Mouse (Mus musculus): ENCODE data around the gene Usp7. TPM values are rescaled to one million over a fixed set of nuclear protein-coding genes. Genes with fewer than 3 reads are reported as not detected.
A peak's percentile ranks its signal among the peaks of the same experiment; 100 is the strongest.
"Not testable (repeated sequence)": the region's sequence is repeated elsewhere in the genome, so short reads cannot be mapped to it uniquely, and the experiment has no call there.

The Usp7 gene
- polyA plus RNA-seq, 1 experiment from 2014 or later: 15.8 TPM

GRCm38 (mm10) chr16:8780187-8780586, 11.9 kb downstream of the Usp7 start:
- H3K9ac ChIP-seq (replicated peaks): no peak overlapping the region; the same call in 1 of the 2 replicates
- H3K9me3 ChIP-seq (ENCODE audit: low read length): no peaks in the 10 kb centered on the region
- no peaks in the 10 kb centered on the region for H3K36me3 ChIP-seq (replicated peaks; ENCODE audit: insufficient read depth, low read length)
- no peak overlapping the region for H3K4me2 ChIP-seq (ENCODE audit: low read depth, low read length)
- no peak overlapping the region for H3K27ac ChIP-seq (ENCODE audit: low read depth)
- H3K4me1 ChIP-seq (ENCODE audit: insufficient read depth): peaks cover 10% of the 10 kb centered on the region; the same call in 1 of the 2 replicates
- DNase-seq (no peak), ATAC-seq (no peak)
- H3K4me3 ChIP-seq (ENCODE audit: low read depth, low read length): no peak overlapping the region
- 54% methylated on average over 3 of the region's 3 CpGs for WGBS (ENCODE audit: insufficient replicate concordance)
- H3K27me3 ChIP-seq (ENCODE audit: insufficient read depth, low read length): no peaks in the 10 kb centered on the region
- TF ChIP-seq CTCF (IDR thresholded peaks at IDR 0.05; ENCODE audit: low read depth) (no peak), EP300 (IDR thresholded peaks at IDR 0.05; ENCODE audit: low read depth) (no peak)

- Histone ChIP-seq H3K36me3 (replicated peaks; ENCODE audit: insufficient read depth, low read length) (no peaks in the 10 kb centered on the region), H3K9me3 (ENCODE audit: low read length) (no peaks in the 10 kb centered on the region), H3K9ac (replicated peaks) (no peak overlapping the region), H3K4me1 (ENCODE audit: insufficient read depth) (peaks cover 10% of the 10 kb centered on the region; the same call in 1 of the 2 replicates), H3K4me2 (ENCODE audit: low read depth, low read length) (no peak overlapping the region), H3K27ac (ENCODE audit: low read depth) (no peak overlapping the region), H3K27me3 (ENCODE audit: insufficient read depth, low read length) (no peaks in the 10 kb centered on the region), H3K4me3 (ENCODE audit: low read depth, low read length) (no peak overlapping the region)
- ATAC-seq (no peak), DNase-seq (no peak)
- TF ChIP-seq EP300 (IDR thresholded peaks at IDR 0.05; ENCODE audit: low read depth) (no peak), CTCF (IDR thresholded peaks at IDR 0.05; ENCODE audit: low read depth) (no peak)
Observed at GRCm38 (mm10) chr16:8778697-8779096, 13.4 kb downstream of the Usp7 start.

GRCm38 (mm10) chr16:8777202-8777601, 14.9 kb downstream of the Usp7 start:
- no peak overlapping the region for H3K9ac ChIP-seq (replicated peaks)

GRCm38 (mm10) chr16:8776634-8777033, 15.5 kb downstream of the Usp7 start:
- TF ChIP-seq CTCF (IDR thresholded peaks at IDR 0.05; ENCODE audit: low read depth): no peak
- peaks cover 10% of the 10 kb centered on the region; the same call in 1 of the 2 replicates for H3K4me1 ChIP-seq (ENCODE audit: insufficient read depth)
- no peak overlapping the region for H3K4me2 ChIP-seq (ENCODE audit: low read depth, low read length)
- H3K36me3 ChIP-seq (replicated peaks; ENCODE audit: insufficient read depth, low read length): no peaks in the 10 kb centered on the region
- H3K27me3 ChIP-seq (ENCODE audit: insufficient read depth, low read length): no peaks in the 10 kb centered on the region
- no peak for DNase-seq
- no peak overlapping the region for H3K27ac ChIP-seq (ENCODE audit: low read depth)
- H3K9me3 ChIP-seq (ENCODE audit: low read length): no peaks in the 10 kb centered on the region
- H3K4me3 ChIP-seq (ENCODE audit: low read depth, low read length): no peak overlapping the region
- H3K9ac ChIP-seq (replicated peaks): no peak overlapping the region
- WGBS (ENCODE audit: insufficient replicate concordance): 80% methylated on average over 11 of the region's 11 CpGs
- ATAC-seq: no peak

More at GRCm38 (mm10) chr16:8777202-8777601, 14.9 kb downstream of the Usp7 start:
- Histone ChIP-seq H3K4me1 (ENCODE audit: insufficient read depth) (peaks cover 10% of the 10 kb centered on the region; the same call in 1 of the 2 replicates), H3K4me2 (ENCODE audit: low read depth, low read length) (no peak overlapping the region), H3K4me3 (ENCODE audit: low read depth, low read length) (no peak overlapping the region), H3K9me3 (ENCODE audit: low read length) (no peaks in the 10 kb centered on the region), H3K36me3 (replicated peaks; ENCODE audit: insufficient read depth, low read length) (no peaks in the 10 kb centered on the region), H3K27ac (ENCODE audit: low read depth) (no peak overlapping the region), H3K27me3 (ENCODE audit: insufficient read depth, low read length) (no peaks in the 10 kb centered on the region)
- DNase-seq (no peak), ATAC-seq (no peak)
- TF ChIP-seq CTCF (IDR thresholded peaks at IDR 0.05; ENCODE audit: low read depth) (no peak), EP300 (IDR thresholded peaks at IDR 0.05; ENCODE audit: low read depth) (no peak)
- WGBS (ENCODE audit: insufficient replicate concordance): 53% methylated on average over 2 of the region's 2 CpGs

- Histone ChIP-seq H3K27me3 (ENCODE audit: insufficient read depth, low read length) (no peaks in the 10 kb centered on the region), H3K4me2 (ENCODE audit: low read depth, low read length) (no peak overlapping the region), H3K9me3 (ENCODE audit: low read length) (no peaks in the 10 kb centered on the region), H3K36me3 (replicated peaks; ENCODE audit: insufficient read depth, low read length) (no peaks in the 10 kb centered on the region), H3K4me3 (ENCODE audit: low read depth, low read length) (no peak overlapping the region), H3K27ac (ENCODE audit: low read depth) (no peak overlapping the region), H3K4me1 (ENCODE audit: insufficient read depth) (peaks cover 28% of the 10 kb centered on the region), H3K9ac (replicated peaks) (no peak overlapping the region)
- TF ChIP-seq EP300 (IDR thresholded peaks at IDR 0.05; ENCODE audit: low read depth) (no peak), CTCF (IDR thresholded peaks at IDR 0.05; ENCODE audit: low read depth) (peak; percentile 36)
- ATAC-seq (no peak), DNase-seq (no peak)
- WGBS (ENCODE audit: insufficient replicate concordance): 56% methylated on average over 4 of the region's 4 CpGs
Observed at GRCm38 (mm10) chr16:8771086-8771485, 21.0 kb downstream of the Usp7 start.

- H3K4me3 ChIP-seq (ENCODE audit: low read depth, low read length); H3K27me3 ChIP-seq (ENCODE audit: insufficient read depth, low read length); H3K4me2 ChIP-seq (ENCODE audit: low read depth, low read length); H3K27ac ChIP-seq (ENCODE audit: low read depth); ATAC-seq; H3K36me3 ChIP-seq (replicated peaks; ENCODE audit: insufficient read depth, low read length); DNase-seq; H3K9ac ChIP-seq (replicated peaks); H3K9me3 ChIP-seq (ENCODE audit: low read length): not testable (repeated sequence)
- WGBS (ENCODE audit: insufficient replicate concordance): 55% methylated on average over 8 of the region's 8 CpGs
- peaks cover 36% of the 10 kb centered on the region for H3K4me1 ChIP-seq (ENCODE audit: insufficient read depth)
Observed at GRCm38 (mm10) chr16:8770342-8770741, 21.8 kb downstream of the Usp7 start.

GRCm38 (mm10) chr16:8769466-8769865, 22.6 kb downstream of the Usp7 start:
- Histone ChIP-seq H3K27me3 (ENCODE audit: insufficient read depth, low read length) (no peaks in the 10 kb centered on the region), H3K36me3 (replicated peaks; ENCODE audit: insufficient read depth, low read length) (no peaks in the 10 kb centered on the region), H3K4me3 (ENCODE audit: low read depth, low read length) (no peak overlapping the region), H3K27ac (ENCODE audit: low read depth) (no peak overlapping the region), H3K4me1 (ENCODE audit: insufficient read depth) (peaks cover 39% of the 10 kb centered on the region), H3K4me2 (ENCODE audit: low read depth, low read length) (no peak overlapping the region), H3K9ac (replicated peaks) (no peak overlapping the region), H3K9me3 (ENCODE audit: low read length) (no peaks in the 10 kb centered on the region)
- no peak for DNase-seq
- ATAC-seq: no peak
- WGBS (ENCODE audit: insufficient replicate concordance): 54% methylated on average over 4 of the region's 4 CpGs
- TF ChIP-seq CTCF (IDR thresholded peaks at IDR 0.05; ENCODE audit: low read depth): no peak
- no peak; the same call in 1 of the 2 replicates for TF ChIP-seq EP300 (IDR thresholded peaks at IDR 0.05; ENCODE audit: low read depth)

Data from liver, postnatal 0 days (tissue).